Mouse (Mus musculus) kidney, postnatal 14 days (tissue): ENCODE data around the gene Gabrp.

Experiments used
- DNase-seq: peaks from one replicate; pipeline ENCODE4 v3.0.0; 2022; ENCODE audit warnings: mixed read lengths

The Gabrp gene

GRCm38 (mm10) chr11:33578859-33579258, at the start of gene Gabrp:
Gene Gabrp (minus strand): TSS chr11:33578959.
- DNase-seq, result no peak

GRCm38 (mm10) chr11:33627136-33627742, 48.5 kb upstream of the Gabrp start:
- no peak for DNase-seq

GRCm38 (mm10) chr11:33614218-33614617, 35.5 kb upstream of the Gabrp start:
- DNase-seq, result peak; percentile 72

GRCm38 (mm10) chr11:33607784-33608183, 29.0 kb upstream of the Gabrp start:
- no peak for DNase-seq

- no peak for DNase-seq
Observed at GRCm38 (mm10) chr11:33603174-33603573, 24.4 kb upstream of the Gabrp start.

- DNase-seq, result no peak
Observed at GRCm38 (mm10) chr11:33598986-33599385, 20.2 kb upstream of the Gabrp start, which contains the start of gene D130052B06Rik. Gene D130052B06Rik (plus strand): TSS chr11:33599302.

GRCm38 (mm10) chr11:33596655-33597054, 17.9 kb upstream of the Gabrp start:
- DNase-seq, result no peak

GRCm38 (mm10) chr11:33592826-33593225, 14.1 kb upstream of the Gabrp start:
- DNase-seq, result no peak

GRCm38 (mm10) chr11:33590771-33591170, 12.0 kb upstream of the Gabrp start:
- no peak for DNase-seq

GRCm38 (mm10) chr11:33586614-33587013, 7.9 kb upstream of the Gabrp start:
- DNase-seq, result no peak

- peak; percentile 5 for DNase-seq
Observed at GRCm38 (mm10) chr11:33579621-33580020, 862 bp upstream of the Gabrp start.

- no peak for DNase-seq
Observed at GRCm38 (mm10) chr11:33574944-33575343, 3.8 kb downstream of the Gabrp start.

- DNase-seq, result peak; percentile 22
Observed at GRCm38 (mm10) chr11:33570413-33570812, 8.3 kb downstream of the Gabrp start.

- no peak for DNase-seq
Observed at GRCm38 (mm10) chr11:33563921-33564320, 14.8 kb downstream of the Gabrp start.

- peak; percentile 3 for DNase-seq
Observed at GRCm38 (mm10) chr11:33554123-33554522, 24.6 kb downstream of the Gabrp start.

GRCm38 (mm10) chr11:33550861-33551560, 27.7 kb downstream of the Gabrp start:
- DNase-seq, result no peak

- peak; percentile 15 for DNase-seq
Observed at GRCm38 (mm10) chr11:33547386-33547785, 31.4 kb downstream of the Gabrp start.

GRCm38 (mm10) chr11:33544945-33545344, 33.8 kb downstream of the Gabrp start:
- DNase-seq, result no peak

- no peak for DNase-seq
Observed at GRCm38 (mm10) chr11:33544121-33544520, 34.6 kb downstream of the Gabrp start.

- no peak for DNase-seq
Observed at GRCm38 (mm10) chr11:33537390-33538125, 41.2 kb downstream of the Gabrp start.

- no peak for DNase-seq
Observed at GRCm38 (mm10) chr11:33536636-33537035, 42.1 kb downstream of the Gabrp start.

GRCm38 (mm10) chr11:33534541-33534940, 44.2 kb downstream of the Gabrp start:
- no peak for DNase-seq

- DNase-seq, result no peak
Observed at GRCm38 (mm10) chr11:33533577-33533976, 45.2 kb downstream of the Gabrp start.

- DNase-seq, result no peak
Observed at GRCm38 (mm10) chr11:33529576-33529975, 49.2 kb downstream of the Gabrp start.
